Mouse (Mus musculus) forebrain, postnatal 0 days (tissue): Measurements from ENCODE around the gene Nfic. TPM values are rescaled to one million over a fixed set of nuclear protein-coding genes. Genes with fewer than 3 reads are reported as not detected.

Experiments
- ATAC-seq: fragments of 200-750 bp; cut with Nextera tagmentation; 2 replicates; pipeline ENCODE4 v1.8.0; 2017; ENCODE audit warnings: mild to moderate bottlenecking, moderate library complexity
- DNase-seq: peaks from one replicate; pipeline ENCODE4 v3.0.0-alpha.2; 2015
- H3K27ac ChIP-seq: fragments of 300-500 bp; sonication (generic); 2 replicates; pipeline ENCODE4 v1.5.1; 2014; ENCODE audit warnings: low read depth, mild to moderate bottlenecking, antibody characterized with exemption, low read length, moderate library complexity, mixed read lengths
- H3K27me3 ChIP-seq: fragments of 300-500 bp; sonication (generic); 2 replicates; pipeline ENCODE4 v1.6.1; 2014; ENCODE audit warnings: mild to moderate bottlenecking, low read length, mixed read lengths; ENCODE audit not compliant: insufficient read depth
- H3K36me3 ChIP-seq: fragments of 300-500 bp; sonication (generic); 2 replicates; pipeline ENCODE4 v1.6.1; 2014; ENCODE audit warnings: mild to moderate bottlenecking, moderate library complexity; ENCODE audit not compliant: insufficient read depth
- H3K4me1 ChIP-seq: fragments of 300-500 bp; sonication (generic); 2 replicates; pipeline ENCODE4 v1.6.1; 2014; ENCODE audit warnings: antibody characterized with exemption; ENCODE audit not compliant: insufficient read depth
- H3K4me2 ChIP-seq: fragments of 300-500 bp; sonication (generic); 2 replicates; pipeline ENCODE4 v1.6.1; 2014; ENCODE audit warnings: low read depth, mild to moderate bottlenecking, moderate library complexity
- H3K4me3 ChIP-seq: fragments of 300-500 bp; sonication (generic); 2 replicates; pipeline ENCODE4 v1.5.1; 2014; ENCODE audit warnings: low read depth, low read length, mixed read lengths
- H3K9ac ChIP-seq: fragments of 300-500 bp; sonication (generic); 2 replicates; pipeline ENCODE4 v1.6.1; 2014; ENCODE audit warnings: mild to moderate bottlenecking
- H3K9me3 ChIP-seq: fragments of 300-500 bp; sonication (generic); 2 replicates; pipeline ENCODE4 v1.6.1; 2016; ENCODE audit warnings: low read length
- CTCF ChIP-seq: sonication (generic); IDR thresholded peaks from 2 replicates; pipeline ENCODE4 v1.5.1; 2016; ENCODE audit warnings: antibody characterized with exemption, control low read depth, low read depth
- WGBS: fragments of 180-500 bp; shearing (Covaris S2); extraction: QIAGEN DNeasy Blood & Tissue Kit; methylation state at CpG from one replicate; pipeline ENCODE4 v1.1.7; 2014; 5-methylcytosine and 5-hydroxymethylcytosine counted together
- polyA plus RNA-seq: library from polyadenylated mRNA; unstranded; fragments of >200 nt; fragmentation: Nextera tagmentation; extraction: Ambion mirVana; gene quantifications from 2 replicates; pipeline ENCODE4 v1.2.1, GENCODE M21; 2015
- total RNA-seq: library from RNA; depleted of rRNA; stranded (reverse); fragments of >200 nt; gene quantifications from 2 replicates; pipeline ENCODE4 v1.2.3, GENCODE M21; 2014; rRNA removed

Gene Nfic
- 9.0 and 14.5 TPM in 2 replicates for total RNA-seq
- polyA plus RNA-seq, result 14.8 and 23.1 TPM in 2 replicates

- 63% methylated on average over 28 of the region's 28 CpGs for WGBS
- no peak for ATAC-seq
- no peak within 1 kb of the TSS for H3K4me3 ChIP-seq
- no peak for DNase-seq
- no peak within 1 kb of the TSS for H3K9ac ChIP-seq
- H3K27ac ChIP-seq, result no peak within 1 kb of the TSS
- H3K36me3 ChIP-seq, result no peaks in the 10 kb centered on the region
- no peak for TF ChIP-seq CTCF
- no peak within 1 kb of the TSS for H3K4me2 ChIP-seq
- H3K4me1 ChIP-seq, result no peaks in the 10 kb centered on the region
- peaks cover 35% of the 10 kb centered on the region for H3K27me3 ChIP-seq
- H3K9me3 ChIP-seq, result no peaks in the 10 kb centered on the region
These were observed at the start of gene Nfic for GRCm38 (mm10) chr10:81455181-81455895. Gene Nfic (minus strand): TSS chr10:81455635.

DNA sequence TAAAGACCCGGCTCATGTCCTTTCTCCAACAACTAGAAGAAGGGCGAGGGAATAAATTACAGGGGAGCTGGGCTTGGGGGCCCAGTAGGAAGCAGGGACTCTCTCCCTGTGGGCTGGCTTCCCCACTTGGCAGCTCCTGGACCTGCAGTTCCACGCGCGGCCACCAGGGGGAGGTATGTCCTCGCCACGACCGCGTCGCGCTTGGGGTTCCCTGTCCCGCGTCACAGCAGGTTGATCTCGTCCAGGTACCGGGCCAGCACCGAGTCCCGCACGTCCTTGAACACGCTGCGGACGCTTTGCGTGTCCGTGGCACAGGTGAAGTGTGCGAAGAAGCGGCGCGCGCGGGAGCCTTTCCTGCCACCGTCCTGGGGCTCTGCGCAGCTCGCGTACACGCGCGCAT is 47.2 kb upstream of the Nfic start:
- ATAC-seq, result peak; percentile 74
- 11% methylated on average over 36 of the region's 36 CpGs for WGBS

DNA sequence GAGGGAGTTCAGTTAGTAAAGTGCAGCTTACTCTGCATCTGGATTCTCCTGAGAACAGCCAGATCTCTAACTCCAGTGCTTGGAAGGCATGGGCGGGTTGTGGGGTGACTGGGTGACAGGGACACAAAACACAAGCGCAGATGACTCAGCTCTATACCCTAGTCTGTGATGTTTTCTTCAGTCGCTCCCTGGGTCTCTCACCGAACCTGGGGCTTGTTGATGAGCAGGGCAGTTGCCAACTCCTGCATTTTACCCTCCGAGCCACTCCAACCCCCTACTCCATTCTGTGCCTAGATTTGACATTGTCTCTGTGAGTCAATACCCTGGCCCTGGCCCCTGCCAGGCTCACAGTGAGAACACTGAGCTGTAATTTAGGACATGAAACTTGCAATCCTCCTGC is 46.4 kb upstream of the Nfic start:
- DNase-seq (no peak), ATAC-seq (no peak)
- Histone ChIP-seq H3K27ac (no peak overlapping the region), H3K9ac (no peak overlapping the region), H3K4me3 (no peak overlapping the region), H3K27me3 (peaks cover 2% of the 10 kb centered on the region), H3K9me3 (no peaks in the 10 kb centered on the region), H3K4me2 (no peak overlapping the region), H3K4me1 (0 out of 2 replicates have a peak, but pooled peaks cover 3% of the 10 kb centered on the region), H3K36me3 (no peaks in the 10 kb centered on the region)
- 84% methylated on average over 5 of the region's 5 CpGs for WGBS
- no peak for TF ChIP-seq CTCF

More for the DNA sequence above, 47.2 kb upstream of the Nfic start:
- Histone ChIP-seq H3K27me3 (peaks cover 2% of the 10 kb centered on the region), H3K36me3 (no peaks in the 10 kb centered on the region), H3K9me3 (no peaks in the 10 kb centered on the region), H3K9ac (peak overlapping the region; percentile 45), H3K4me2 (peak overlapping the region; percentile 55), H3K4me1 (no peaks in the 10 kb centered on the region), H3K27ac (no peak overlapping the region), H3K4me3 (peak overlapping the region; percentile 37)
- DNase-seq, result peak; percentile 90
- peak; percentile 100 for TF ChIP-seq CTCF

GRCm38 (mm10) chr10:81500032-81500431 is 44.6 kb upstream of the Nfic start, which contains the start of gene S1pr4:
Gene S1pr4 (minus strand): TSS chr10:81500132.
- Histone ChIP-seq H3K4me3 (no peak within 1 kb of the TSS), H3K9ac (no peak within 1 kb of the TSS), H3K27me3 (peaks cover 2% of the 10 kb centered on the region), H3K27ac (no peak within 1 kb of the TSS), H3K36me3 (no peaks in the 10 kb centered on the region), H3K4me1 (peaks cover 9% of the 10 kb centered on the region), H3K4me2 (no peak within 1 kb of the TSS), H3K9me3 (no peaks in the 10 kb centered on the region)
- ATAC-seq, result no peak
- TF ChIP-seq CTCF, result no peak
- 88% methylated on average over 3 of the region's 3 CpGs for WGBS
- no peak for DNase-seq

DNA sequence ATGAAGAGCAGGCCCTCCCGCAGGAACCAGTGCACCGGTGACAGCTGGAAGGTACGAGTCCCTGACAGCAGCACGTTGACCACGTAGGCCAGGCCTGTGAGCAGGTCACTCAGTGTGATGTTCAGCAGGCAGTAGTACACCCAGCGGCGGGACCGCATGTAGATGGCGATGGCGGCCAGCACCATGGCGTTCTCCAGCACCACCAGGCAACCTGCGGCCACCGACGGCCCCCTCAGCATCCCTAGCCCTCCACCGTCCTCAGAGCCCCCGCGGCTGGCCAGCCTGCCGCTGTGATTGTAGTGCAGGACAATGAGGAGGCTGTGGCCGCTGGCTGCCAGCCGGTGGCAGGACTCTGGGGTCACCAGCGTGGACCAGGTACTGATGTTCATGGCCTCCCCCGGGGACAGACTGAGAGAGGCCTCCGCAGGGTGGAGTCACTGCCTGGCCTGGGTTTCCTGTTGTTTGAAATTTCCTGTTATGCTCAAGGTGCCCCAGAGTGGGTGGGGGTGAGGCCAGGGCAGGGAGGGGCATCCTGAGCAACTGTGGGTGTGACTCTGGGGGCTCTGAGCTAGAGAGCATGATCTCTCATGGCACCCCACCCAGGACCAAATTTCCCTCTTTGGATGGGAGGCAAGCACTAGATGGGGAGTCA is 43.9 kb upstream of the Nfic start:
- 87% methylated on average over 23 of the region's 23 CpGs for WGBS
- no peak for ATAC-seq
- DNase-seq, result no peak

DNA sequence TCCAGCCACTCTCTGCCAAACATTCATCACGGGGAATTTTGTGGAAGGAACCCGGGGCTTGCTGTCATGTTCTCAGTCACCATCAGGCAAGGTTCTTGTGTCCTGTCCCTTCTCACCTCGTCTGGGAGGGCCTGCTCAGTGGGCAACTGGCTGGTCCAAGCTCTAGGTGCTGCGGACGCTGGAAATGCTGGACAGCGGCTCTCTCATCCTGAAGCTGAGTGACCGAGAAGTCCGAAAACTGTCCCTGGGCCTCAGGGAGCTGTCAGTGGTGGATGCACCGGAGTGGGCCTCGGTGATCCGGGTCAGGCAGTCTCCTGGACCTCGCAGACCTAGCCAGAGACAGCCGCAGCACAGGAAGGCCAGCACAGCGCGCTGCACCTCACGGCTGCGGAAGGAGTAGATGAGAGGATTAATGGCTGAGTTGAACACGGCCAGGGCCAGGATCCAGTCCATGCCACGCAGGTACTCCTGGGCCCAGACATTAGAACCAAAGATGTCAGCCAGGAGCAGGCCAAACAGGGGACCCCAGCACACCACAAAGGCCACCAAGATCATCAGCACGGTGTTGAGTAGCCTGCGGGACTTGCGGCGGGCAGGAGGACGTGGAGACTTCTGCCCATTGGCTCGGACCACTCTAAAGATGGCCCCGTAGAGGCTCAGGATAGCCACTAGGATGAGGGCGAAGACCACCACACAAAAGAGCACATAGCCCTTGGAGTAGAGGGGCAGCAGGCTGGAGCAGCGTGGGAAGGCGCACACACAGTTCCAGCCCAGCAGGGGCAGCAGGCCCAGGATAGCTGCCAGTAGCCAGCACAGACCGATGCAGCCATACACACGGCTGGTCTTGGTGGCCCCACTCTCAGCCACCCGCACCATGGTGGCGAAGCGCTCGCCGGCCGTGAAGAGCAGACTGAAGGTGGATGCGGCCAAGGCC is 43.1 kb upstream of the Nfic start:
- peaks cover 14% of the 10 kb centered on the region for H3K4me1 ChIP-seq
- no peaks in the 10 kb centered on the region; the same call in 1 of the 2 replicates for H3K27me3 ChIP-seq
- no peaks in the 10 kb centered on the region for H3K36me3 ChIP-seq
- no peak for DNase-seq
- H3K9me3 ChIP-seq, result no peaks in the 10 kb centered on the region
- peak; percentile 38 for TF ChIP-seq CTCF
- no peak overlapping the region for H3K27ac ChIP-seq
- 87% methylated on average over 38 of the region's 38 CpGs for WGBS
- H3K4me2 ChIP-seq, result no peak overlapping the region
- H3K4me3 ChIP-seq, result no peak overlapping the region
- no peak overlapping the region for H3K9ac ChIP-seq
- no peak for ATAC-seq

More for the DNA sequence above, 43.9 kb upstream of the Nfic start:
- Histone ChIP-seq H3K4me3 (no peak overlapping the region), H3K27ac (no peak overlapping the region), H3K4me2 (no peak overlapping the region), H3K9me3 (no peaks in the 10 kb centered on the region), H3K27me3 (peaks cover 2% of the 10 kb centered on the region), H3K36me3 (no peaks in the 10 kb centered on the region), H3K4me1 (peaks cover 14% of the 10 kb centered on the region), H3K9ac (no peak overlapping the region)
- no peak for TF ChIP-seq CTCF
